Mouse (Mus musculus) midbrain, embryonic 11.5 days (tissue): ENCODE data around the gene Lemd2. TPM values are rescaled to one million over a fixed set of nuclear protein-coding genes. Genes with fewer than 3 reads are reported as not detected.

ENCODE experiments used
- ATAC-seq: fragments of 200-750 bp; cut with Nextera tagmentation; 2 replicates; pipeline ENCODE4 v1.8.0; 2017; ENCODE audit warnings: moderate TSS enrichment, moderate library complexity; ENCODE audit not compliant: low FRiP score
- DNase-seq: peaks from one replicate; pipeline ENCODE4 v3.0.0; 2015; ENCODE audit warnings: low spot score; ENCODE audit errors: missing footprints
- H3K27ac ChIP-seq: fragments of 300-500 bp; sonication (generic); 2 replicates; pipeline ENCODE4 v1.5.1; 2014; ENCODE audit warnings: low read depth, low read length
- H3K27me3 ChIP-seq: fragments of 300-500 bp; sonication (generic); 2 replicates; pipeline ENCODE4 v1.6.1; 2014; ENCODE audit warnings: mild to moderate bottlenecking, low read length, moderate library complexity, mixed read lengths; ENCODE audit not compliant: control insufficient read depth, insufficient read depth
- H3K36me3 ChIP-seq: fragments of 300-500 bp; sonication (generic); 2 replicates; pipeline ENCODE4 v1.6.1; 2014; ENCODE audit warnings: mild to moderate bottlenecking, low read length, moderate library complexity, mixed read lengths; ENCODE audit not compliant: control insufficient read depth, insufficient read depth
- H3K4me1 ChIP-seq: fragments of 300-500 bp; sonication (generic); 2 replicates; pipeline ENCODE4 v1.6.1; 2014; ENCODE audit warnings: low read length; ENCODE audit not compliant: control insufficient read depth, insufficient read depth
- H3K4me2 ChIP-seq: fragments of 300-500 bp; sonication (generic); 2 replicates; pipeline ENCODE4 v1.6.1; 2014; ENCODE audit warnings: mild to moderate bottlenecking, moderate library complexity
- H3K4me3 ChIP-seq: fragments of 300-500 bp; sonication (generic); 2 replicates; pipeline ENCODE4 v1.5.1; 2014; ENCODE audit warnings: low read depth, low read length
- H3K9ac ChIP-seq: fragments of 300-500 bp; sonication (generic); 2 replicates; pipeline ENCODE4 v1.6.1; 2014; ENCODE audit warnings: low read length
- H3K9me3 ChIP-seq: fragments of 300-500 bp; sonication (generic); 2 replicates; pipeline ENCODE4 v1.6.1; 2016; ENCODE audit warnings: low read length; ENCODE audit not compliant: control insufficient read depth
- WGBS: fragments of 180-500 bp; shearing (Covaris S2); extraction: QIAGEN DNeasy Blood & Tissue Kit; methylation state at CpG from one replicate; pipeline ENCODE4 v1.1.7; 2014; 5-methylcytosine and 5-hydroxymethylcytosine counted together
- polyA plus RNA-seq: library from polyadenylated mRNA; unstranded; fragments of >200 nt; fragmentation: Nextera tagmentation; extraction: Ambion mirVana; gene quantifications from 2 replicates; pipeline ENCODE4 v1.2.1, GENCODE M21; 2014

Gene Lemd2
- 13.2 and 16.3 TPM in 2 replicates for polyA plus RNA-seq

DNA sequence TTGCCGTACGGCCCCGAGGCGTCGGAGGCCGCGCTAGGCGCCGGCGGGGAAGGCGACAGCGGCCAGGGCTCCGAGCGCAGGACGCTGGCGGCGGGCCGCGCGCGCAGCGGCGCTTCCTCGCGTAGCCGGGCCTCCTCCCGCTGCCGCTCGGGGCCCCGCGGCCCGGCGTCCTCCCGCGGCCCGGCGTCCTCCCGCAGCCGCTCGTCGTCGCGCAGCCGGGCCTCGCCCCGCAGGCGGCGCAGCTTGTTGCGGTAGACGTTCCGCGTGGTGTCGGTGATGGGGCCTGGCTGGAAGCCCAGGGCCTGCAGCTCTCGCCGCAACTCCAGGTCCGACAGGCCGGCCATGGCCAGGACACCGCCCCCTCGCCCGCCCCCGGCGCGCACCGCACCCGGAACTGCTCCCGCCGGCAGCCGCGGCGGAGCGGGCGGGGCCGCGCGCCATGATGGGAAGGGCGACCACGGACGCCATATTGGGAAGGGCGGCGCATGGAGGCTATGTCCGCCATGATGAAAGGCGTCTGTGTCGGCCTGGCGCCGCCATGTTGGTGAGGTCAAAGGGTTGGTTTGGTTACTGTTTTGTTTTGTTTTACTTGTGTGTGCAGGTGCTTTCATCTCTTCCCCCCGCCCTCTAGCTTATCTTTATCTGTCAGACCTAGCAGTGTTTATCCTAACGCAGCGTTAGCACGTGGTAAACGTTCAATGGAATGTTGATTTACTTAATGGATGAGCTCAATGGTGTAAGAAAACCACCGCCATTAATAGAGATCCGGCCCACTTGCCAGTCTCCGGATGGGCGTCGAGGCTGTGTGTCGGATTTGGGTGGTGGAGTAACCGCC, at the start of gene Lemd2:
TSS of gene Lemd2 (minus strand) at position 395 of the 835 bp plus-strand sequence.
- H3K27me3 ChIP-seq = no peaks in the 10 kb centered on the region
- H3K4me1 ChIP-seq = peaks cover 12% of the 10 kb centered on the region
- peak within 1 kb of the TSS; percentile 99 for H3K9ac ChIP-seq
- ATAC-seq = peak; percentile 90
- peak within 1 kb of the TSS; percentile 98 for H3K4me3 ChIP-seq
- H3K27ac ChIP-seq = peak within 1 kb of the TSS; percentile 92
- peaks cover 5% of the 10 kb centered on the region for H3K36me3 ChIP-seq
- 5% methylated on average over 70 of the region's 97 CpGs for WGBS
- peak within 1 kb of the TSS; percentile 94 for H3K4me2 ChIP-seq
- no peaks in the 10 kb centered on the region for H3K9me3 ChIP-seq
- DNase-seq = peak; percentile 99

DNA sequence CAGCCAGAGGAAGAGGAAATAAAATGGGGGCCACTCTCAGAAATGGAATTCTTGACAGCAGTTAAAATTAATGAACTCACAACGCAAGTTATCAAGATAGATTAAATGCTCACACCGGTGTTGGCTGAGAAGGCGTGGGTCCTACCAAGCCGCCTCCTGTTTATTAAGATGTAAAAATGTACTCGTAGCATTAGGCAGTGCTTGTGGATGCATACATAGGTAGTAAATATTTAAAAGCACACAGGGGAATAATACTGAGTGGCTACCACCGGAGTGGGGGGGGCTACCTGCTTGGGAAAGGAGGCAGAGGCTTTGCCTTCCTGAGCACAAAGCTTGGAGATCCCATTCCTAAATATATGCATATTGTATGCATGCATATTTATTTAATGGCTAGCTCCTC, 46.9 kb upstream of the Lemd2 start:
- no peaks in the 10 kb centered on the region for H3K36me3 ChIP-seq
- no peak overlapping the region for H3K27ac ChIP-seq
- ATAC-seq (no peak), DNase-seq (no peak)
- H3K4me2 ChIP-seq = no peak overlapping the region
- no peaks in the 10 kb centered on the region for H3K27me3 ChIP-seq
- WGBS = 88% methylated on average over 6 of the region's 6 CpGs
- H3K9me3 ChIP-seq = no peaks in the 10 kb centered on the region
- no peak overlapping the region for H3K9ac ChIP-seq
- H3K4me3 ChIP-seq = no peak overlapping the region
- H3K4me1 ChIP-seq = no peaks in the 10 kb centered on the region

DNA sequence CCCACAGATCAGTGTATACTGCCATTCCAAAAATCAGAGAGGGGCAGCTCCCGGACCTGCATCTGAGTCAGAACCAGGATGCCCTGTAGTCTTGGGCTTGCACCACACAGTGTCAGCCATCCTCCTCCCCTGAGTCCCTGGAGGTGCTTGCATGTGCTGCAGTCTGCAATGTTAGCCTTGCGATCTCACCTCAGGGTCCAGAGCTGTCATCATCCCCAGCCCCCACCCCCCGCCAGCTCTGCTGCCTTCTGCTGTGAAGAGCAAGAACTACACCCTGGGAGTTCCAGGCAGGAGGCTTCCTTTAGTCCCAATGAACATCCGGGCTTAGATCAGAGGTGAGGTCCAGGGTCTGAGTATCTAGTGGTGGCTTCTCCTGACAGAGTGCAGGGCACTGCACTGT, 46.2 kb upstream of the Lemd2 start:
- Histone ChIP-seq H3K4me1 (no peaks in the 10 kb centered on the region), H3K4me3 (no peak overlapping the region), H3K4me2 (no peak overlapping the region), H3K27ac (no peak overlapping the region), H3K9ac (no peak overlapping the region), H3K36me3 (no peaks in the 10 kb centered on the region), H3K27me3 (no peaks in the 10 kb centered on the region), H3K9me3 (no peaks in the 10 kb centered on the region)
- WGBS = 35% methylated on average over 4 of the region's 4 CpGs
- ATAC-seq = no peak
- DNase-seq = no peak

DNA sequence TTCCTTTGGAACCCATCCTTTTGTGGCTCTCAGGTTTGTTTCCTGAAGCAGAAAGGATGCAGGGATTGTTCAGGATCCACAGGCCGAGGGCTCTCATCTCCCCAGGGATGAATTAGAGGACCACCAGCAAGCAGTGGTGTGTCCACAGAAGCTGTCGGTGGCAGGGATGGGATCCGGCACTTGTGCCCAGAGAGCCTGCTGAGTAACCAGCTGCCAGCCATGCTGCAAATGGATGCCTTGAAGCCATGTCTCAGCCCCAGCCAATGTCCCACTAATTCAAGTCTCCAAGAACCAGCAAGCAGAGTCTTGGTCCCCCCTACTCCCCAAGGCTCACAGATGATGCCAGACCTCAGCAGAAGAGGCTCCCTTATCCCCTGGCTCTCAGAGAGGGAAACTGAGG, 44.8 kb upstream of the Lemd2 start:
- ATAC-seq (no peak), DNase-seq (no peak)
- H3K36me3 ChIP-seq = no peaks in the 10 kb centered on the region
- H3K9me3 ChIP-seq = no peaks in the 10 kb centered on the region
- no peaks in the 10 kb centered on the region for H3K27me3 ChIP-seq
- H3K4me3 ChIP-seq = no peak overlapping the region
- no peak overlapping the region for H3K9ac ChIP-seq
- WGBS = 78% methylated on average over 3 of the region's 3 CpGs
- no peaks in the 10 kb centered on the region for H3K4me1 ChIP-seq
- no peak overlapping the region for H3K4me2 ChIP-seq
- no peak overlapping the region for H3K27ac ChIP-seq

DNA sequence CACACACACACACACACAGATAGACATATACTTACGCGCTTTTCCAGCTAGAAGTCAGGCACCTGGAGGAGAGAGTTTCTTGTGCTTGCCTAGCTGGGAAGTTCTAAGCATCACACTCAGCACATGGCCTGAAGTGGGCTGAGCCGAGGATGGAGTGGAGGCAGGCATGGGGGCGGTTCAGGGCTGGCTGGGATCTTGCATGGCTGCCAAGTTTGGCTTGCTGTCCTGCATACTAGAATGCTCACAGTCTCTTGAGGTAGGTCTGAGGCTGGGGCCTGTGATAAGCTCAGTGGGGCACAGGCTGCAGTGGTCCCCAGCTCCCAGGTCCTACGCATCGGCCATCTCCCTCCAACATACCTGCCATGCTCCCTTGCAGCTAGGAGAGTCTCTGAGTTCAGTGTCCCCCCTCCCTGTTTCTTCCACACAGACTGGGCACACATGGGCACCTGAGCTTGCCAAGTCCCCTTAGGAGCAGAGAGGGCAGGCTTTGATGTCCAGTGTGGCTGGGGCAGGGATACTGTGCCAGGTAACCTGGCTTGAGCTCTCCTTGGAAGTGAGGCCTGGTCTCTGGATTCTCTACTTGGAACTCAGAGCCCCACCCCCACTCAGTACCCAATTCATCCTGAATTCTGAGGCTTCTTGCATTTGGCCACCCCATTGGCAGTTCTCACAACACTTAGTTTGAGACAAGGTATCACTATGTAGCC, 43.6 kb upstream of the Lemd2 start:
- Histone ChIP-seq H3K4me1 (no peaks in the 10 kb centered on the region), H3K27ac (no peak overlapping the region), H3K27me3 (no peaks in the 10 kb centered on the region), H3K36me3 (no peaks in the 10 kb centered on the region), H3K4me3 (no peak overlapping the region), H3K4me2 (no peak overlapping the region), H3K9me3 (no peaks in the 10 kb centered on the region), H3K9ac (no peak overlapping the region)
- ATAC-seq = no peak
- DNase-seq = no peak
- 89% methylated on average over 6 of the region's 6 CpGs for WGBS

DNA sequence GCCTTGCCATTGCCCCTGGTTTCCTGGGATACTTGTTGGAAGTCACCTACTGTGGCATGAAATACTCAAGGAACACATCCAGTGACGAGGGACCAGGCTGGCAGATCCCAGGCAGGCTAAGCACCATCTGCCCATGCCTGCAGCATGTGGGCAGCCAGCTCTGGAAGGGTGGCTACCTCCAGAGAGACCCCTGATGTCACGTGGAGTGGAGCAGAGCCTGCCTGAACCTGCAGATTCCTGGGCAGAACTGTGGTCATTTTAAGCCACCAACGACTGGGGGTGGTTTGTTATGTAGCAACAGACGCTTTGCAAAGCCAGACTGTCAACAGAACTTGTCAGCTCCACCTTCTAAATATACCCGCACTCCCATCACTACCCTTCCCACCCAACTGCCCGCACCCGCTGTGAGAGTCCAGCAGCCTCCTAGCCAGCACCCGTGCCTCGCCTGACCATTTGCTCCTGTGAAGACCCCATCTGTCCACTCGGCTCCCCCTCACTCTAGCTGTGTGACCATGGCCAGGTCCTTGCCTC, 41.6 kb upstream of the Lemd2 start:
- Histone ChIP-seq H3K4me2 (no peak overlapping the region), H3K4me1 (no peaks in the 10 kb centered on the region), H3K27me3 (no peaks in the 10 kb centered on the region), H3K4me3 (no peak overlapping the region), H3K9me3 (no peaks in the 10 kb centered on the region), H3K36me3 (no peaks in the 10 kb centered on the region), H3K9ac (no peak overlapping the region), H3K27ac (no peak overlapping the region)
- 72% methylated on average over 10 of the region's 10 CpGs for WGBS
- no peak for DNase-seq
- ATAC-seq = no peak

DNA sequence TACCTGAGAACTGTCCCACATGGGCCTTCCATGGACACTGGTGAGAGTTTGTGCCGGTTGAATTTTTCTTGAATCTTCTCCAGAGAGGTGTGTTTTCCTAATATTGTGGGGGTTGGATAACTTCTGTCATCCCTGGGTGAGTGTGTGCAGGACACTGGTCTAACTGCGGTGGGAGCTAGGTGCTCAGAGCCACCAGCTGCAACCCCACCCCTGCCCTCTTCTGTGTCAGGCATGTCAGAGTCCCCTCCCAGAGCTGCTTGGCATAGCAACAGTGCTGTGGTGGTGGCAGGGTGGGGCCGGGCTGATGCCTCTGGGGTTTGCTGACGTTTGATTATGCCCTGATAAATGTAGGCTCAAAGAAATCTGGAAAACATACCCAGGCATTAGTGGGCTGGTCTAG, 40.6 kb upstream of the Lemd2 start:
- no peak overlapping the region for H3K4me3 ChIP-seq
- no peaks in the 10 kb centered on the region for H3K27me3 ChIP-seq
- H3K4me2 ChIP-seq = no peak overlapping the region
- H3K4me1 ChIP-seq = no peaks in the 10 kb centered on the region
- WGBS = 85% methylated on average over 4 of the region's 4 CpGs
- no peak overlapping the region for H3K27ac ChIP-seq
- ATAC-seq (no peak), DNase-seq (no peak)
- H3K36me3 ChIP-seq = no peaks in the 10 kb centered on the region
- no peaks in the 10 kb centered on the region for H3K9me3 ChIP-seq
- no peak overlapping the region for H3K9ac ChIP-seq

DNA sequence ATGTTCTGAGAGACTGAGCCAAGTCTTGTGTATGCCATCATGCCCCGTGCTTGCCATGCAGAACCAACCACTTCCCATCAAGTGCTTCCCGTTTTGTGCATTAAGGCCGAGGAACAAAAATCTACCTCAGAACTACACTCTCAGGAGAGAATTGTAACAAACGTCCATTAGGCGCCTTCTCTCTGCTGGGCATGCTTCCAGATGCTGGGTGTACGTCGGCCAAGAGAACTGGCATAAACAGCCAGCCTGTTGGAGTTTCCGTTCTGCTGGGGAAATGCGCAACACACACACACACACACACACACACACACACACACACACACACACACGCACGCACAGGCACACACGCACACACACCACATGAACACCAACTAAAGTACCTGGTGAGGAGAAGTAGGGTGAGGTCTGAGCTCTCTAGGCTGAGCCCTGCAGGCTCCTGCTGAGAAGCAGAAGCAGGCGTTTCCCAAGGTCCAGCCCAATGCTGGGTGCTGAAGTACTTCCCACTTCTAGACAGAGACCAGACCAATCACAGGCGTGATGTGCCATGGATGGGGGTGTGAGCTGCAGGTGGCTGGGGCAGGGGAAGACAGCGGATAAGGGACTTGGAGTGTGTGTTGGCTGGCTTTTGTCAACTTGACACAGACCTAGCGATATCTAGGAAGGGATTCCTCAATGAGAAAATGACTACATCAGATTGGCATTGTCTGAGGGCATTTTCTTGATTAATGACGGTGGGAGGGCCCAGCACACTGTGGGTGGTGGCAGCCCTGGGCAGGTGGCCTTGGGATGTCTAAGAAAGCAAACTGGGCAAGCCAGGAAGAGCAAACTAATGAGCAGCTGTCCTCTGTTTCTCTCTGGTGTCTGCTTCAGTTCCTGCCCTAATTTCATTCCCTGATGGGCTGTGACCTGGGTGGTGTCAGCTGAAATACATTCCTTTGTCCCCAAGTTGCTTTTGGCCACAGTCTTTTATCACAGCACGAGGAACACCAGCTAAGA, 38.2 kb upstream of the Lemd2 start:
- Histone ChIP-seq H3K4me2 (no peak overlapping the region), H3K4me3 (no peak overlapping the region), H3K9ac (no peak overlapping the region), H3K27ac (no peak overlapping the region), H3K36me3 (no peaks in the 10 kb centered on the region), H3K27me3 (no peaks in the 10 kb centered on the region), H3K9me3 (no peaks in the 10 kb centered on the region), H3K4me1 (no peaks in the 10 kb centered on the region)
- ATAC-seq = no peak
- DNase-seq = no peak
- WGBS = 80% methylated on average over 18 of the region's 18 CpGs
